Mouse (Mus musculus): ENCODE measurements at regions not wholly inside any gene's neighbourhood (a gene's known extent, or its start where the extent isn't known, plus 50 kb on each side); places are given as distances from the start of the nearest gene placed in this dataset.

DNA sequence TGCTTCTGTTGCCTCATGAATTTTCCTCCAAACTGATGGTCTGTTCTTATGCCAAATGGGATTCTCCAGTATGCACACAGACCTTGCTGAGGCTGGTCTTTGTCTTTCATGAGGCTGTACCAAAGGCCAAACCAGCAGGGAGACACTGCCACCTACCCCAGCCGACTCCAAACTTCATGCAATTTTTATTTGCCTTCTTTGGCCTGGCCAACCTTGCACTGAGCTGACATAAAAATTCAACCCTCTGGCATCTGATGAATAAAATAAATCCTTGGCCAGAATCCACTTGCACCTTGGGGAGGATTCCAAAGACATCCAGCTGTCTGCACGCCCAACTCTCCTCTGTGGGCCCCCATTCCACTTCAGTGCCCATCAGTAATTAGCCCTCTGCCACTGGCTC, 126.0 kb upstream of the Nmur2 start:
- TF ChIP-seq CTCF (IDR thresholded peaks at IDR 0.05; ENCODE audit: low read depth) (no peak), EP300 (IDR thresholded peaks at IDR 0.05; ENCODE audit: low read depth) (no peak)
